Mouse (Mus musculus) urinary bladder, adult 18-20 months (tissue): ENCODE measurements at regions not wholly inside any gene's neighbourhood (a gene's known extent, or its start where the extent isn't known, plus 50 kb on each side); places are given as distances from the start of the nearest gene placed in this dataset.

Experiments used
- DNase-seq, 2 experiments: peaks; one replicate each; pipeline ENCODE4 v3.0.0; 2022; ENCODE audit warnings: low spot score in 2 of 2, mixed read lengths in 2 of 2

DNA sequence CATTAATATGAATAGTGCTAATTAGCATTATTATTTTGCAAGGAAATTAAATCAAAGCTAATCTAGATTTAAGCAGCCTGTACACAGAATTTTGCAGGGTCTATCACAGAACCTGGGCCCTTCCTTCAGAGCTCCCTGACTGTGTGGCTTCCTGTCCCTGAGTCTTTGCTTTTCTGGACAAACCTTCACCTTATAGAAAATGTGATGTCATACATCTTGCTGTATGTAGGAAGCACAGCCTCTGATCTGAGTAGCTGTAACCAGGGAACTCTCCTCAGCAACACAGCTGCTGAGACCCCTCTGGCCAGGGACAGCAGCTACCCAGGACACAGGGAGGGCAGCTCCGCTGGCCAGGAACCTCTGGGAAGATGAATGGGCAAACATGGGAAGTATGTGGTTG lies 51.7 kb upstream of the Camk1g start:
- DNase-seq: no peak

- DNase-seq: no peak
These were observed 51.3 kb upstream of the Camk1g start for GRCm38 (mm10) chr1:193421414-193421813.
